Mouse (Mus musculus): ENCODE measurements around the gene Slc9a5. TPM values are rescaled to one million over a fixed set of nuclear protein-coding genes. Genes with fewer than 3 reads are reported as not detected.

Slc9a5 gene
- total and polyA plus RNA-seq, 3 experiments, result 0.95 to 4.5 (median 3.1) TPM

GRCm38 (mm10) chr8:105380308-105380707 is 31.7 kb downstream of the Slc9a5 start:
- no peak for TF ChIP-seq NELFE (IDR thresholded peaks at IDR 0.05; ENCODE audit: low read depth, low read length)
- TF ChIP-seq JUN (IDR thresholded peaks at IDR 0.05; ENCODE audit: insufficient read depth, low read depth, low read length), result no peak
- TF ChIP-seq RAD21 (IDR thresholded peaks at IDR 0.05; ENCODE audit: low read depth, low read length), result no peak
- no peak for TF ChIP-seq ZKSCAN1 (IDR thresholded peaks at IDR 0.05; ENCODE audit: borderline replicate concordance, low read depth, low read length)
- no peak for TF ChIP-seq PAX5 (IDR thresholded peaks at IDR 0.05; ENCODE audit: low read length)
- no peak for DNase-seq (ENCODE audit: extremely low read depth)
- dilution Hi-C loops (cut with MboI; ENCODE audit: extremely low pct_ligation_motif_present, extremely low pct_unique_long_range_greater_than_20kb, low sequenced_read_pairs), result no loop called here
- Histone ChIP-seq H3K9me3 (replicated peaks; ENCODE audit: low read length) (no peaks in the 10 kb centered on the region), H3K27ac (ENCODE audit: insufficient read depth, low read depth) (no peak overlapping the region), H3K4me1 (ENCODE audit: control insufficient read depth in 1 of 2, insufficient read depth in 2 of 2) (peaks cover 0 to 7% of the 10 kb centered on the region in 2 experiments; a peak in 2 of 4 replicates), H3K27me3 (replicated peaks) (no peaks in the 10 kb centered on the region), H3K4me3 (replicated peaks in 1 of 3; ENCODE audit: low read depth in 2 of 3, low read length in 2 of 3, poor library complexity in 1 of 3) (no peak overlapping the region), H3K79me2 (replicated peaks; ENCODE audit: control insufficient read depth, extremely low read depth, insufficient read depth, poor library complexity, severe bottlenecking) (no peaks in the 10 kb centered on the region), H3K36me3 (replicated peaks in 1 of 2; ENCODE audit: control insufficient read depth in 1 of 2, insufficient read depth in 1 of 2, low read length in 1 of 2) (no peaks in the 10 kb centered on the region), H3K4me2 (ENCODE audit: insufficient read depth, low read depth, poor library complexity, severe bottlenecking) (no peak overlapping the region), H3K9ac (ENCODE audit: insufficient read depth, low read depth) (no peak overlapping the region)
- in situ Hi-C loops (cut with MboI; ENCODE audit: low pct_ligation_motif_present, low pct_unique_long_range_greater_than_20kb, low sequenced_read_pairs), result no loop called here

DNA sequence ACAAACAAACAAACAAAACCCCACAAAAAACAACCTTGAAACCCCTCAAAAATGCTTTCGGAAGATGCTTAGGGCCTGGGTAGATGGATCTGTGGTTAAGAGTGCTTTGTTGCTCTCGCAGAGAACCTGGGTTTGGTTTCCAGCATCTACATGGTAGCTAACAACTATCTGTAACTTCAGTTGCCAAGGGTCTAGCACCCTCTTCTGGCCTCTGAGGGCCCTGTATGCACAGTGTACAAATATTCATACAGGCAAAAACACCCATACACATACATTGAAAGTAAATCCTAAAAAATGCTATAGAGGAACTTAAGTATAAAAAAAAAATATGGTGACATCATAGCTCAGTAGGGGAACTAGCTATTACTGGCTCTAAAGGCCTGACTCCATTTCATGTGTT is 35.4 kb downstream of the Slc9a5 start:
- Histone ChIP-seq H3K4me3 (replicated peaks in 1 of 3; ENCODE audit: low read depth in 2 of 3, low read length in 2 of 3, poor library complexity in 1 of 3) (no peak overlapping the region), H3K4me2 (ENCODE audit: insufficient read depth, low read depth, poor library complexity, severe bottlenecking) (no peak overlapping the region), H3K9ac (ENCODE audit: insufficient read depth, low read depth) (no peak overlapping the region), H3K4me1 (ENCODE audit: control insufficient read depth in 1 of 2, insufficient read depth in 2 of 2) (peaks cover 0 to 10% of the 10 kb centered on the region in 2 experiments; a peak in 2 of 4 replicates), H3K79me2 (replicated peaks; ENCODE audit: control insufficient read depth, extremely low read depth, insufficient read depth, poor library complexity, severe bottlenecking) (no peaks in the 10 kb centered on the region), H3K27me3 (replicated peaks) (no peaks in the 10 kb centered on the region), H3K9me3 (replicated peaks; ENCODE audit: low read length) (no peaks in the 10 kb centered on the region), H3K36me3 (replicated peaks in 1 of 2; ENCODE audit: control insufficient read depth in 1 of 2, insufficient read depth in 1 of 2, low read length in 1 of 2) (no peaks in the 10 kb centered on the region), H3K27ac (ENCODE audit: insufficient read depth, low read depth) (no peak overlapping the region)
- in situ Hi-C loops (cut with MboI; ENCODE audit: low pct_ligation_motif_present, low pct_unique_long_range_greater_than_20kb, low sequenced_read_pairs) (no loop called here), dilution Hi-C loops (cut with MboI; ENCODE audit: extremely low pct_ligation_motif_present, extremely low pct_unique_long_range_greater_than_20kb, low sequenced_read_pairs) (no loop called here)
- DNase-seq (ENCODE audit: extremely low read depth), result no peak
- TF ChIP-seq CHD2 (IDR thresholded peaks at IDR 0.05; ENCODE audit: low read length), result no peak
- TF ChIP-seq RAD21 (IDR thresholded peaks at IDR 0.05; ENCODE audit: low read depth, low read length), result peak; percentile 33
- TF ChIP-seq ZMIZ1 (IDR thresholded peaks at IDR 0.05; ENCODE audit: low read depth, low read length), result no peak
- peak; percentile 12; the same call in 1 of the 2 replicates for TF ChIP-seq SMC3 (IDR thresholded peaks at IDR 0.05; ENCODE audit: low read depth, low read length)
- no peak for TF ChIP-seq USF1 (IDR thresholded peaks at IDR 0.05; ENCODE audit: low read depth, low read length)
- no peak for TF ChIP-seq RCOR1 (conservative IDR thresholded peaks at IDR 0.05; ENCODE audit: low read depth, low read length)
- TF ChIP-seq CTCF (conservative IDR thresholded peaks at IDR 0.05 in 1 of 2, IDR thresholded peaks at IDR 0.05 in 1 of 2; ENCODE audit: low read depth in 2 of 2, low read length in 2 of 2), result peak in 1 of 2 experiments; percentile 44; a peak in 2 of 4 replicates
- TF ChIP-seq MAX (IDR thresholded peaks at IDR 0.05; ENCODE audit: low read length), result no peak
- no peak for TF ChIP-seq MXI1 (IDR thresholded peaks at IDR 0.05; ENCODE audit: low read depth, low read length)
- no peak for TF ChIP-seq CHD1 (IDR thresholded peaks at IDR 0.05; ENCODE audit: low read depth, low read length)

DNA sequence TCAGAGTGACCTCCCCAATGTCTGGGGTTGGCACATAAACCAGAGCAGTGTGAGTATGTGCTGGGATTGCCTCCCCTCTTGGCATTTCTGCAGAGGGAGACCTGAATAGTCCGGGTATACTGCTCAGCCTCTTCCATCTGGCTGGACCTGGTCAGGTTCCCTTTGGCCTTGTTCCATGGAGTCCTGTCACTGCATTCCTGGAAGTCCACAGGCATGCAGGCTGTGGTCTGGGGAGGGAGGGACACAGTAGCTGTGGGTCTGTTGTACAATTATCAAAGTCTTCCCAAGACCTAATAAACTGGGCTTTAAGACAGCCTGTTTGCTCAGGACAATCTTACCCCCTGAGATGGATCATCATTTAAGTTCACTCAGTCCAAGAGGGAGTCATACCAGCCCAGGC is 38.5 kb downstream of the Slc9a5 start:
- Histone ChIP-seq H3K4me3 (replicated peaks in 1 of 3; ENCODE audit: low read depth in 2 of 3, low read length in 2 of 3, poor library complexity in 1 of 3) (no peak overlapping the region), H3K4me2 (ENCODE audit: insufficient read depth, low read depth, poor library complexity, severe bottlenecking) (no peak overlapping the region), H3K9ac (ENCODE audit: insufficient read depth, low read depth) (no peak overlapping the region), H3K36me3 (replicated peaks in 1 of 2; ENCODE audit: control insufficient read depth in 1 of 2, insufficient read depth in 1 of 2, low read length in 1 of 2) (no peaks in the 10 kb centered on the region), H3K4me1 (ENCODE audit: control insufficient read depth in 1 of 2, insufficient read depth in 2 of 2) (peaks cover 4 to 24% of the 10 kb centered on the region in 2 experiments; a peak in 3 of 4 replicates), H3K9me3 (replicated peaks; ENCODE audit: low read length) (no peaks in the 10 kb centered on the region), H3K27ac (ENCODE audit: insufficient read depth, low read depth) (no peak overlapping the region), H3K27me3 (replicated peaks) (no peaks in the 10 kb centered on the region), H3K79me2 (replicated peaks; ENCODE audit: control insufficient read depth, extremely low read depth, insufficient read depth, poor library complexity, severe bottlenecking) (no peaks in the 10 kb centered on the region)
- TF ChIP-seq RCOR1 (conservative IDR thresholded peaks at IDR 0.05; ENCODE audit: low read depth, low read length), result no peak
- TF ChIP-seq TCF12 (IDR thresholded peaks at IDR 0.05; ENCODE audit: low read depth, low read length), result no peak
- no peak for TF ChIP-seq PAX5 (IDR thresholded peaks at IDR 0.05; ENCODE audit: low read length)
- TF ChIP-seq MAFK (IDR thresholded peaks at IDR 0.05; ENCODE audit: insufficient replicate concordance, low read length), result no peak
- TF ChIP-seq ZMIZ1 (IDR thresholded peaks at IDR 0.05; ENCODE audit: low read depth, low read length), result no peak
- no peak for TF ChIP-seq GABPA (IDR thresholded peaks at IDR 0.05; ENCODE audit: insufficient replicate concordance, low read depth, low read length)
- TF ChIP-seq CTCF (conservative IDR thresholded peaks at IDR 0.05 in 1 of 2, IDR thresholded peaks at IDR 0.05 in 1 of 2; ENCODE audit: low read depth in 2 of 2, low read length in 2 of 2), result no peak
- no peak for TF ChIP-seq ELF1 (IDR thresholded peaks at IDR 0.05; ENCODE audit: low read depth, low read length)
- TF ChIP-seq ZKSCAN1 (IDR thresholded peaks at IDR 0.05; ENCODE audit: borderline replicate concordance, low read depth, low read length), result no peak
- TF ChIP-seq ZC3H11A (IDR thresholded peaks at IDR 0.05; ENCODE audit: low read depth, low read length), result no peak
- no peak for TF ChIP-seq MAX (IDR thresholded peaks at IDR 0.05; ENCODE audit: low read length)
- TF ChIP-seq USF1 (IDR thresholded peaks at IDR 0.05; ENCODE audit: low read depth, low read length), result no peak
- no peak for TF ChIP-seq SMC3 (IDR thresholded peaks at IDR 0.05; ENCODE audit: low read depth, low read length)
- dilution Hi-C loops (cut with MboI; ENCODE audit: extremely low pct_ligation_motif_present, extremely low pct_unique_long_range_greater_than_20kb, low sequenced_read_pairs) (no loop called here), in situ Hi-C loops (cut with MboI; ENCODE audit: low pct_ligation_motif_present, low pct_unique_long_range_greater_than_20kb, low sequenced_read_pairs) (loop anchor here (5.0 kb wide), 1 partner anchor 35 kb away; no protein-coding TSS in a partner anchor)
- no peak for DNase-seq (ENCODE audit: extremely low read depth)
